Comparison of ENCODE assay signal across 25 mouse cellular contexts in genomic region chr7:3825599-3825998, GRCm38 (mm10). TPM values are rescaled to one million over a fixed set of nuclear protein-coding genes. Genes with fewer than 3 reads are reported as not detected.
"Had no signal": no experiment of that assay in that cellular context is flagged by ENCODE, and none has a peak within 500 bp of the region (broad histone marks: within the 10 kb centered on the region; RNA-seq: fewer than 3 reads in every experiment).

Gene Gm15448, minus strand, starts transcription at chr7:3825687.

RNA-seq across cellular contexts. Expression of gene Gm15448, which starts in this region (rescaled TPM):
- total RNA-seq: gastrocnemius, adult 18-20 months; hindbrain, postnatal 0 days; layer of hippocampus, adult 18-20 months; layer of hippocampus, adult 8-10 months; layer of hippocampus, postnatal 14 days; layer of hippocampus, postnatal 36 days; left cerebral cortex, adult 18-20 months; left cerebral cortex, adult 8-10 months; left cerebral cortex, postnatal 10 days; left cerebral cortex, postnatal 25 days; left cerebral cortex, postnatal 4 days had no signal
- polyA plus RNA-seq: heart, embryonic 11.5 days; heart, embryonic 13.5 days; heart, embryonic 15.5 days; heart, postnatal 0 days; hindbrain, embryonic 11.5 days; hindbrain, embryonic 13.5 days; hindbrain, embryonic 15.5 days; hindbrain, postnatal 0 days; intestine, embryonic 14.5 days; intestine, embryonic 16.5 days; kidney, embryonic 15.5 days; kidney, postnatal 0 days; limb, embryonic 11.5 days; limb, embryonic 13.5 days; limb, embryonic 15.5 days had no signal
